Mouse (Mus musculus) liver, embryonic 14.5 days (tissue): ENCODE data around the gene Itga6. TPM values are rescaled to one million over a fixed set of nuclear protein-coding genes. Genes with fewer than 3 reads are reported as not detected.

Source experiments
- ATAC-seq: fragments of 200-750 bp; cut with Nextera tagmentation; 2 replicates; pipeline ENCODE4 v1.8.0; 2017; ENCODE audit warnings: moderate number of reproducible peaks, mild to moderate bottlenecking, moderate library complexity; ENCODE audit not compliant: insufficient read depth
- DNase-seq, 3 experiments: peaks; one replicate each; pipeline ENCODE4 v3.0.0-alpha.2; 2012 to 2013; ENCODE audit warnings: low read depth in 3 of 3, low spot score in 3 of 3
- H3K27ac ChIP-seq: fragments of 300-500 bp; sonication (generic); 2 replicates; pipeline ENCODE4 v1.5.1; 2014; ENCODE audit warnings: moderate library complexity, mild to moderate bottlenecking, control low read depth, inconsistent platforms
- H3K27me3 ChIP-seq: fragments of 300-500 bp; sonication (generic); 2 replicates; pipeline ENCODE4 v1.6.1; 2014; ENCODE audit warnings: mild to moderate bottlenecking, low read length, moderate library complexity; ENCODE audit not compliant: control insufficient read depth, insufficient read depth
- H3K36me3 ChIP-seq: fragments of 300-500 bp; sonication (generic); replicated peaks from 2 replicates; pipeline ENCODE4 v1.6.1; 2014; ENCODE audit warnings: low read depth; ENCODE audit not compliant: control insufficient read depth, insufficient read depth
- H3K4me1 ChIP-seq, 2 experiments: fragments of 200-500 bp in 1 of 2; fragments of 300-500 bp in 1 of 2; sonication (generic) in 1 of 2; replicated peaks; 2 replicates each; pipeline ENCODE4 v1.6.1; 2012 to 2014; ENCODE audit warnings: antibody characterized with exemption in 1 of 2, inconsistent platforms in 1 of 2, low read length in 1 of 2; ENCODE audit not compliant: control insufficient read depth in 2 of 2, insufficient read depth in 2 of 2
- H3K4me2 ChIP-seq: fragments of 300-500 bp; sonication (generic); 2 replicates; pipeline ENCODE4 v1.6.1; 2014; ENCODE audit warnings: low read depth, mild to moderate bottlenecking, control low read depth, moderate library complexity
- H3K4me3 ChIP-seq, 2 experiments: fragments of 200-500 bp in 1 of 2; fragments of 300-500 bp in 1 of 2; sonication (generic) in 1 of 2; 2 replicates each; pipeline ENCODE4 v1.5.1; 2012 to 2014; ENCODE audit warnings: low read depth in 2 of 2, low read length in 2 of 2, mild to moderate bottlenecking in 2 of 2, control low read depth in 1 of 2, inconsistent platforms in 1 of 2, moderate library complexity in 1 of 2; ENCODE audit not compliant: insufficient read depth in 1 of 2
- H3K9ac ChIP-seq: fragments of 300-500 bp; sonication (generic); replicated peaks from 2 replicates; pipeline ENCODE4 v1.6.1; 2014; ENCODE audit warnings: mild to moderate bottlenecking, control low read depth, moderate library complexity
- H3K9me3 ChIP-seq: fragments of 300-500 bp; sonication (generic); 2 replicates; pipeline ENCODE4 v1.6.1; 2016; ENCODE audit warnings: low read length, mixed read lengths; ENCODE audit not compliant: control insufficient read depth
- CTCF ChIP-seq: IDR thresholded peaks from 2 replicates; pipeline ENCODE4 v1.5.1; 2016; ENCODE audit warnings: antibody characterized with exemption, low read depth, control low read depth
- EP300 ChIP-seq: IDR thresholded peaks from 2 replicates; pipeline ENCODE4 v1.6.1; 2016; ENCODE audit warnings: antibody characterized with exemption, low read depth
- WGBS: fragments of 180-500 bp; shearing (Covaris S2); extraction: QIAGEN DNeasy Blood & Tissue Kit; methylation state at CpG from one replicate; pipeline ENCODE4 v1.1.7; 2014; ENCODE audit not compliant: insufficient replicate concordance; 5-methylcytosine and 5-hydroxymethylcytosine counted together
- polyA plus RNA-seq, 2 experiments: library from polyadenylated mRNA; depleted of rRNA in 1 of 2; stranded (reverse) in 1 of 2; unstranded in 1 of 2; fragments of >200 nt; fragmentation: Nextera tagmentation in 1 of 2; extraction: Ambion mirVana in 1 of 2; gene quantifications; 2 replicates each; pipeline versions ENCODE4 v1.2.1 to v1.2.3; 2012 to 2014

The Itga6 gene
- polyA plus RNA-seq, 2 experiments = 5.5 to 6.2 TPM

GRCm38 (mm10) chr2:71790752-71791151 lies 45.3 kb downstream of the Itga6 start:
- Histone ChIP-seq H3K9me3 (no peaks in the 10 kb centered on the region), H3K27me3 (peaks cover 16% of the 10 kb centered on the region), H3K9ac (no peak overlapping the region), H3K4me3 (no peak overlapping the region), H3K4me1 (peaks cover 3 to 5% of the 10 kb centered on the region in 2 experiments; a peak in 1 of 4 replicates), H3K36me3 (no peaks in the 10 kb centered on the region), H3K27ac (no peak overlapping the region), H3K4me2 (no peak overlapping the region)
- no peak for TF ChIP-seq EP300
- no peak for TF ChIP-seq CTCF
- WGBS = 61% methylated on average over 5 of the region's 5 CpGs
- DNase-seq (no peak), ATAC-seq (no peak)

GRCm38 (mm10) chr2:71791203-71791602 lies 45.8 kb downstream of the Itga6 start:
- no peak overlapping the region for H3K4me2 ChIP-seq
- no peak overlapping the region for H3K4me3 ChIP-seq
- H3K27me3 ChIP-seq = peaks cover 16% of the 10 kb centered on the region
- no peaks in the 10 kb centered on the region for H3K9me3 ChIP-seq
- ATAC-seq (no peak), DNase-seq (no peak)
- TF ChIP-seq CTCF (no peak), EP300 (no peak)
- peaks cover 3% of the 10 kb centered on the region in 2 experiments; a peak in 1 of 4 replicates for H3K4me1 ChIP-seq
- WGBS = 69% methylated on average over 2 of the region's 2 CpGs
- no peak overlapping the region for H3K9ac ChIP-seq
- H3K36me3 ChIP-seq = no peaks in the 10 kb centered on the region
- no peak overlapping the region for H3K27ac ChIP-seq

DNA sequence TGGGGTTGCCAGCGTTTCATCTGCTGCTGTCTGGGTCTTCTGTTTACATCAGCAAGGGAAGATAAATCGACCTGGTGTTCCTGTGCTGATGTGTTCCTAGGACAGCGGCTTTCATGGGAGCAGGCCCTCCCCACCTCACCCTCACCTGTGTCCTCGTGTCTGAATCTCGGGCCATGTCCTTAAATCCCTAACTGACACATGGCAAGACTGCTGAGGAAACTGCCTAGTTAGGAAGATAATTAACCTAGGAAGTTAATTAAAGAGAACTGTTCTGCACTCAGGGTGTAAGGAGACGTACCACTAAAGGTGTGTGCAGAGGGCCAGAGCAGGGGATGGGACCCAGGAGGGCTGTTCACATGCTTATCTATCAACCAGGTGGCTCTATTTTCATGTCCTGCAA lies 48.7 kb downstream of the Itga6 start:
- TF ChIP-seq EP300 (no peak), CTCF (no peak)
- Histone ChIP-seq H3K27ac (no peak overlapping the region), H3K4me1 (no peaks in the 10 kb centered on the region), H3K9ac (no peak overlapping the region), H3K36me3 (no peaks in the 10 kb centered on the region), H3K27me3 (no peaks in the 10 kb centered on the region), H3K4me2 (no peak overlapping the region), H3K9me3 (no peaks in the 10 kb centered on the region), H3K4me3 (no peak overlapping the region)
- ATAC-seq (no peak), DNase-seq (no peak)
- WGBS = 54% methylated on average over 6 of the region's 6 CpGs

DNA sequence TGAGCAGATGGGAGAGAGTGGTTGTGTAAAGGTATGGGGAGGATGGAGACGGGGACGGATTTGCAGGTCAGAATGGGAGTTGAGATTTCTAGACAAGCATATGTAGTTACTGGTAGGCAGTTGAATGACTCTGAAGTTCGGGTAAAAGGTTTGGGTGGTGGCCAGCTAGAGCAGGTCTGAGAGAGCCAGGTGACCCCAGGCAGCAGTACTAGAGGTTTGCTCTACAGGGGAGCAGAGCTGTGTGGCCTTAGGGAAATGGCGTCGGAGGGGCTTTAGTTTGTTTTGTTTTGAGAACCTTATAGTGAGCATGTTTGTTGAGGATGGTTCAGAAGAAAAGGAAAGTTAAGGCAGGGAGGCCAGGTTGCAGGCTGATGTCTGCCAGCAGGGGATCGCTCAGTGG lies 51.4 kb downstream of the Itga6 start:
- DNase-seq (no peak), ATAC-seq (no peak)
- TF ChIP-seq EP300 = no peak
- TF ChIP-seq CTCF = no peak
- 58% methylated on average over 6 of the region's 6 CpGs for WGBS
- Histone ChIP-seq H3K9me3 (no peaks in the 10 kb centered on the region), H3K27ac (no peak overlapping the region), H3K4me2 (no peak overlapping the region), H3K4me1 (no peaks in the 10 kb centered on the region; a peak in 1 of 4 replicates), H3K9ac (no peak overlapping the region), H3K4me3 (no peak overlapping the region), H3K36me3 (no peaks in the 10 kb centered on the region), H3K27me3 (no peaks in the 10 kb centered on the region)

GRCm38 (mm10) chr2:71800798-71801197 lies 55.4 kb downstream of the Itga6 start:
- H3K4me3 ChIP-seq = no peak overlapping the region
- peaks cover 0 to 5% of the 10 kb centered on the region in 2 experiments; a peak in 2 of 4 replicates for H3K4me1 ChIP-seq
- H3K4me2 ChIP-seq = no peak overlapping the region
- 39% methylated on average over 6 of the region's 6 CpGs for WGBS
- TF ChIP-seq EP300 (no peak), CTCF (no peak)
- no peaks in the 10 kb centered on the region for H3K36me3 ChIP-seq
- H3K27ac ChIP-seq = no peak overlapping the region
- no peaks in the 10 kb centered on the region for H3K27me3 ChIP-seq
- DNase-seq (no peak), ATAC-seq (no peak)
- H3K9me3 ChIP-seq = no peaks in the 10 kb centered on the region
- H3K9ac ChIP-seq = no peak overlapping the region
